Mouse (Mus musculus): ENCODE data around the gene Abhd10. TPM values are rescaled to one million over a fixed set of nuclear protein-coding genes. Genes with fewer than 3 reads are reported as not detected.

Abhd10 gene
- polyA plus RNA-seq, 1 experiment from 2014 or later, result 36.7 TPM

DNA sequence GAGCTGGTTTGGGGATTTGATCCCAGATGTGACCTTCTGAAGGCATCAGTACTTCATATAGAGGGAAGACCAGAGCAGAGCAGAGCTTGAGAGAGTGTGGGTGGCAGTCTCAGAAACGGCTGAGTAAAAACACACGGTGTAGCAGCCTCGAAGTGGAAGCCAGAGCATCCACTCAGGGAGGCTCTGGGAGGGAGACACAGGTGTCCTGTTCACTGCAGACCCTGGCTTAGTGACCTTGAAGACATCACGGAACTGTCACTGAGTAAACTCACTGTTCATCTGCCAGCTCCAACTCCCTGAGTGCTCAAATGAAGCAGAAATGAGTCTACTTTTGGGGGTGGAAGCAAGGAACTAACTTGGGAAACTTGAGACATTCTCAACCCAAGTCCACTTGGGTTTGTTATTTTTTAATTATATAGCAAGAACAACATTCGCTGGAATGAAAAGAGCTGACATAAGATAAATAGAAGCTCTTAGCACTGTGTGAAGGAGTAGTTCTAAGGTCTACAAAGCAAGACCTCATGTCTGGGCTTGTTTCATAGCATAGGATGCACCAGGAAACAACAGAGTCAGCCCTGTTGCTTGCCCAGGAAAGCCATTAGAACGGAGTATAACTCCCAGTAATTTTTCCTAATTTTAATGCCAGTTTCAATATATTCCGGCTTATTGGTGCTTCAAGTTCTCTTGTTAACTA, 23.2 kb upstream of the Abhd10 start:
- H3K36me3 ChIP-seq (ENCODE audit: insufficient read depth, low read length), result peaks cover 49% of the 10 kb centered on the region
- ATAC-seq (ENCODE audit: low FRiP score, low TSS enrichment), result peak; percentile 92
- 26% methylated on average over 7 of the region's 7 CpGs for WGBS

DNA sequence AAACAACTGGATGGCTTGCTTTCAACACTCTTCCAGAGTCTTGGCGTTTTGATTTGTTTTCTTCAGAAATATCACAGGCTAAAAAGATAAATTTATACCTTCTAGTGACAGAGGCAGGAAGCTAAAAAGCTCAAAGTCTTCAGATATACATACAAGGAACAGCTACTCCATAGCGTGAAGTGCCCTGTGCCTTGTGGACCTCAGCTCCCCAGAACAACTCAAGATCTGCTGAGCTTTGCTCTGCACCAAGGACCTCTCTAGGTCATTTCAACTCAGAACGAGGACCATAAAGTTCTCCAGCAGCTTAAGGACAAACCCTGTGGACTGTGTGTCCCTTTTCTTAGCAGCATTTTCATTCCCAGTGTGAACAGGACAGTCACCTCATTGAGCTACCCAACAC, 22.3 kb upstream of the Abhd10 start:
- H3K9ac ChIP-seq (replicated peaks; ENCODE audit: low read length), result no peak overlapping the region
- peaks cover 45% of the 10 kb centered on the region for H3K36me3 ChIP-seq (ENCODE audit: insufficient read depth, low read length)
- no peaks in the 10 kb centered on the region for H3K9me3 ChIP-seq (ENCODE audit: low read length)
- peak overlapping the region; percentile 68 for H3K27ac ChIP-seq (ENCODE audit: low read length)
- peaks cover 28% of the 10 kb centered on the region for H3K4me1 ChIP-seq (ENCODE audit: insufficient read depth, low read length)
- 72% methylated on average over 3 of the region's 3 CpGs for WGBS
- no peak overlapping the region for H3K4me3 ChIP-seq (ENCODE audit: low read length)
- H3K4me2 ChIP-seq (replicated peaks; ENCODE audit: low read depth, low read length), result no peak overlapping the region
- no peaks in the 10 kb centered on the region for H3K27me3 ChIP-seq (ENCODE audit: insufficient read depth, low read length)
- ATAC-seq (ENCODE audit: low FRiP score, low TSS enrichment), result no peak

More for the DNA sequence above, 23.2 kb upstream of the Abhd10 start:
- no peaks in the 10 kb centered on the region for H3K9me3 ChIP-seq (ENCODE audit: low read length)
- H3K4me1 ChIP-seq (ENCODE audit: insufficient read depth, low read length), result peaks cover 28% of the 10 kb centered on the region
- H3K27ac ChIP-seq (ENCODE audit: low read length), result peak overlapping the region; percentile 68
- H3K4me3 ChIP-seq (ENCODE audit: low read length), result no peak overlapping the region
- H3K4me2 ChIP-seq (replicated peaks; ENCODE audit: low read depth, low read length), result no peak overlapping the region
- no peak overlapping the region for H3K9ac ChIP-seq (replicated peaks; ENCODE audit: low read length)
- H3K27me3 ChIP-seq (ENCODE audit: insufficient read depth, low read length), result no peaks in the 10 kb centered on the region

DNA sequence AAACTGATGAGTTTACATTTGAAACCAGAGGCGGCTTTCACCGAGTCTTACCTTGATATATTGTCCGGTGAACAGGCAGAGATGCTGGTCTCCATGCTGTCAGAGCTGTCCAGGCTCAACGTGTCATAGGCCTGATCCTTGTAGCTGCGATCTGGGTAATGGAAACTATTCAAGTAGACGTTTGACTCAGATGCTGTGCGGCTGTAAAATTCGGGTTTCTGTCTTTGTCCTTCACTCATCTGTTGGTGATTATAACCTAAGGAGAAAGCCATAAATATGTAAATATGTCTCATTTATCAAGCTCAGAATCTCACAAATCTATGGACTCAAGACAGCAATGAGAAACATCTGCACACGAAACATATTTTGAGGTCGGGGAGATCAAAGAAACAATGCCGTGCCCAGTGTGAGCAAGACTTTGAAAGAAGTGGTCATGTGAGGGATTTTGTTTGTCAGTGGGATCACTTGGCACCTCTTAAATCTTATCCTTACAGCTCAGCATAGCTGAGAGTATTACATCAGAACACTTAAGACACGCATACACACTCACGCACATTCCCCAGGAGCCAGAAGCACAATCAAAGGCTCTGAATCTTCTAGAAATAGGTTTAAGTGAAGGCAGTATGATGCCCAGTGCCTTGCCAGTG, 20.2 kb upstream of the Abhd10 start:
- H3K36me3 ChIP-seq (ENCODE audit: insufficient read depth, low read length), result peaks cover 39% of the 10 kb centered on the region
- 78% methylated on average over 13 of the region's 13 CpGs for WGBS
- no peak overlapping the region for H3K4me2 ChIP-seq (replicated peaks; ENCODE audit: low read depth, low read length)
- ATAC-seq (ENCODE audit: low FRiP score, low TSS enrichment), result no peak
- H3K4me3 ChIP-seq (ENCODE audit: low read length), result no peak overlapping the region
- H3K27ac ChIP-seq (ENCODE audit: low read length), result no peak overlapping the region
- peaks cover 20% of the 10 kb centered on the region for H3K4me1 ChIP-seq (ENCODE audit: insufficient read depth, low read length)
- H3K27me3 ChIP-seq (ENCODE audit: insufficient read depth, low read length), result no peaks in the 10 kb centered on the region
- no peak overlapping the region for H3K9ac ChIP-seq (replicated peaks; ENCODE audit: low read length)
- H3K9me3 ChIP-seq (ENCODE audit: low read length), result no peaks in the 10 kb centered on the region

DNA sequence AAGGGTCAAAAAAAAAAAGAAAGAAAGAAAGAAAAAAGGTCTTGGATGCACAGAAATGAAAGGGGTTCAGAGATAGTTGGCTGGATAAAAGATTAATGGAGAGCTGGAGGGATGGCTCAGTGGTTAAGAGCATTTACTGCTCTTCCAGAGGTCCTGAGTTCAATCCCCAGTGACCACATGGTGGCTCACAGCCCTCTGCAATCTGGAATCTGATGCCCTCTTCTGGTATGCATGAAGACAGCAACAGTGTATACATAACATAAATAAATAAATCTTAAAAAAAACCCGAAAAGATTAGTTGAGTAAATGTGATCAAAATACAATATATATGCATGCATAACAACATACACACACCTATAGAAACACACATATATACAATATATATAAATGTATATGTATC, 18.7 kb upstream of the Abhd10 start:
- no peak overlapping the region for H3K4me2 ChIP-seq (replicated peaks; ENCODE audit: low read depth, low read length)
- no peak overlapping the region for H3K4me3 ChIP-seq (ENCODE audit: low read length)
- H3K36me3 ChIP-seq (ENCODE audit: insufficient read depth, low read length), result peaks cover 40% of the 10 kb centered on the region
- H3K27ac ChIP-seq (ENCODE audit: low read length), result no peak overlapping the region
- H3K9me3 ChIP-seq (ENCODE audit: low read length), result no peaks in the 10 kb centered on the region
- peaks cover 9% of the 10 kb centered on the region; the same call in 1 of the 2 replicates for H3K4me1 ChIP-seq (ENCODE audit: insufficient read depth, low read length)
- no peak for ATAC-seq (ENCODE audit: low FRiP score, low TSS enrichment)
- no peaks in the 10 kb centered on the region for H3K27me3 ChIP-seq (ENCODE audit: insufficient read depth, low read length)
- WGBS, result 83% methylated on average over 1 of the region's 1 CpGs
- no peak overlapping the region for H3K9ac ChIP-seq (replicated peaks; ENCODE audit: low read length)

DNA sequence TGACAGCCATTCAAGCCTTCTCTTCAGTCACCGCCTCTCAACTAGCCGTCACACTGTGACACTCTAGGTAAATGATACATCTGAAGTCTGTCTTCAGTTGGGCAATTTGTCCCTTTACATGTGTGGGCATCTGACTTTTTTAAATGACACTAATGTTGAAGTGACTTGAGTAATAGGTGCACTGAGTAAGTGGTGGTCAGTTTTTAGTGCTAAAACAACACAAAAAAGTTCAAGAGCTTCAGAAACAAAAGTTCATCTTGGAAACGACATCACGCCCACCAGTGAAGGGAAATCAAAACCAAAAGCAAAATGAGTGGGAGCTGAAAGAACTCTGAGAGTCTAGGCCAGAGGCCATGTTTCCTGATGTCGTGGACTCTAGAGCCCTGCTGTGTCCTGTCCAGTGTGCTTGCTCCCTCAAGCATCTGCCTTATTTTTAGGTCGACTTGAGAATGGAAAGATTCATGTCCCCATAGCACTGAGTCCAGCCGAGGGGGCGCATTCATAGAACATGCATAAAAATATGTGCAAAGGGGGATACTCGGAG, 16.0 kb upstream of the Abhd10 start:
- no peaks in the 10 kb centered on the region for H3K27me3 ChIP-seq (ENCODE audit: insufficient read depth, low read length)
- no peak overlapping the region for H3K4me2 ChIP-seq (replicated peaks; ENCODE audit: low read depth, low read length)
- no peak overlapping the region for H3K4me3 ChIP-seq (ENCODE audit: low read length)
- no peaks in the 10 kb centered on the region for H3K4me1 ChIP-seq (ENCODE audit: insufficient read depth, low read length)
- WGBS, result 68% methylated on average over 9 of the region's 9 CpGs
- no peak overlapping the region for H3K27ac ChIP-seq (ENCODE audit: low read length)
- H3K36me3 ChIP-seq (ENCODE audit: insufficient read depth, low read length), result peaks cover 31% of the 10 kb centered on the region
- no peak overlapping the region for H3K9ac ChIP-seq (replicated peaks; ENCODE audit: low read length)
- no peak for ATAC-seq (ENCODE audit: low FRiP score, low TSS enrichment)
- H3K9me3 ChIP-seq (ENCODE audit: low read length), result no peaks in the 10 kb centered on the region

DNA sequence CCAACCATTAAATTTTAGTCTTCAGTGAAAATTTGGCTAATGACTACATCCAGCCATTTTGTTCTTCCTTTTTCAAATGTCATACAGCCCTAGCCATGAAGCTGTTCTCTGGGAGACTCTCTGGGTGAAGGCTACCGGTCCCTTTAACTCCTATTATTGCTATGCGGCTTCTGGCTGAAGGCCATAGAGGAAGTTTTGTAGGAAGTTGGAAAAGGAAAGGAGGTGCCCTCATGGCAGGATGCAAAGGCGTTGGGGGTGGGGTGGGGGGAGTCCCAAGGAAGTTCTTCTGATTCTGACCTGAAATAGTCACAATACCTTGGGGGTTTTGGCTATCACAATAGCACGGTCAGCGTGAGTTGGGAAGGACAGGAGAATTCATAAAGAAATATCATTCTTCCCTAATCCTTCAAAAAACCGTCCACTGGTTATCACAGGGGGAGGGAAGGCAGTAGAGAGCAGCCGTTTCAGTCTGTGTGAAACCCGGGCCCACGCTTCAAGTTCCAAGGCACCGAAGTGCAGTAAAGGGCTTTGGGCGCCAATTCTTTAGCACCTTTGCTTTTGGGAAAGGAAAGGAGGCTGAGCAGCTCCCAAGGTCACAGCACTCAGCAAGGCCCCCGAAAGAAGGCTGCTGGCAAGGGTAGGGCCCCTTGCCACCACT, 14.8 kb upstream of the Abhd10 start:
- Histone ChIP-seq H3K4me1 (ENCODE audit: insufficient read depth, low read length) (no peaks in the 10 kb centered on the region), H3K27ac (ENCODE audit: low read length) (peak overlapping the region; percentile 56), H3K9me3 (ENCODE audit: low read length) (no peaks in the 10 kb centered on the region), H3K4me3 (ENCODE audit: low read length) (no peak overlapping the region), H3K4me2 (replicated peaks; ENCODE audit: low read depth, low read length) (no peak overlapping the region), H3K36me3 (ENCODE audit: insufficient read depth, low read length) (peaks cover 26% of the 10 kb centered on the region), H3K9ac (replicated peaks; ENCODE audit: low read length) (no peak overlapping the region), H3K27me3 (ENCODE audit: insufficient read depth, low read length) (no peaks in the 10 kb centered on the region)
- peak; percentile 74; the same call in 1 of the 2 replicates for ATAC-seq (ENCODE audit: low FRiP score, low TSS enrichment)
- WGBS, result 69% methylated on average over 12 of the region's 12 CpGs

DNA sequence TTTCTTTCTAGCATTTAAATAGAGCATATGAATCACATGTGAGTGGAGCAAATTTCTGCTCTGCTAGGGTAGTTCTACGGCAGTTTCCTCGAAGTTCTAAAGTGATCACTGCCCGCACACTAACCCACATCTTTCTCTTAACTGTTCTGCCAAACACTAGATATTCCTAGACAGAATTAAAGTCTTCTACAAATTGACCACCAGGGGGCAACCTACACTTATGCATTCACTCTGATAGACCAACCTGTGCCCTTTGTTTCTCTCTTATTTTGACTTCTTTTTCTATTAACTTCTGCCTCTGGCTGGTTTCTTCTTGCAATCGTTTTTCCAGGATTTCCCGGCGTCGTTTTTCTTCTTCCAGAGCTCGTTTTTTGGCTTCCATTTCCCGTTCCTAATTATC, 14.1 kb upstream of the Abhd10 start:
- H3K4me2 ChIP-seq (replicated peaks; ENCODE audit: low read depth, low read length), result no peak overlapping the region
- WGBS, result 37% methylated on average over 9 of the region's 9 CpGs
- peak; percentile 54; the same call in 1 of the 2 replicates for ATAC-seq (ENCODE audit: low FRiP score, low TSS enrichment)

DNA sequence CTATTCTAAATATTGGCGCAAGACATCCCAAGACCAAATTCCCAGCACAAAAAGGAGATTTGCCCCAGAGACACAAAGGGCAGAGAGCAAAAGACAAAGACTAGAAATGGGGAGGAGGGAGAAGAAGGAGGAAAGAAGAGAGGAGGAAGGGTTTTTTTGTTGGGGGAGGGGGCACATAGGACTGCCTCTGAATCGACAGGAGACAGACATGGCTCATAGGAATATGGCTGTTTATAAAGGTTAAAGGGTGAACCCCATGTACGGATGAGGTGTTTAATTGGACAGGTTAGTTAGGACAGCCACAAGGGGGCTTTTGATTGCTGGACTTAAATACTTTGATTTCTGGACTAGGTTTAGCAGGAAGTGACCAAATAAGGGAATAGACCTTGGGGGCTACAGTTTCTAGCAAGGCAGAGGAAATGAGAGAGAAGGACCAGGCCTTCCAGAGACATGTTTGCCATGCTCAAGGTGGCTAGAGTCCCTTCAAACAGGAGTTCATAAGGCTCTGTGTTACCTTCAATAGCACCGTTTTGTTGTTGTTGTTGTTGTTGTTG, 913 bp upstream of the Abhd10 start:
- H3K4me1 ChIP-seq (ENCODE audit: insufficient read depth, low read length), result peaks cover 15% of the 10 kb centered on the region
- no peak overlapping the region for H3K4me3 ChIP-seq (ENCODE audit: low read length)
- 64% methylated on average over 4 of the region's 4 CpGs for WGBS
- peak overlapping the region; percentile 93; the same call in 1 of the 2 replicates for H3K9ac ChIP-seq (replicated peaks; ENCODE audit: low read length)
- H3K36me3 ChIP-seq (ENCODE audit: insufficient read depth, low read length), result peaks cover 13% of the 10 kb centered on the region
- H3K9me3 ChIP-seq (ENCODE audit: low read length), result no peaks in the 10 kb centered on the region
- H3K4me2 ChIP-seq (replicated peaks; ENCODE audit: low read depth, low read length), result peak overlapping the region; percentile 71
- ATAC-seq (ENCODE audit: low FRiP score, low TSS enrichment), result peak; percentile 13; the same call in 1 of the 2 replicates
- peak overlapping the region; percentile 96; the same call in 1 of the 2 replicates for H3K27ac ChIP-seq (ENCODE audit: low read length)
- H3K27me3 ChIP-seq (ENCODE audit: insufficient read depth, low read length), result no peaks in the 10 kb centered on the region

More for the DNA sequence above, 14.1 kb upstream of the Abhd10 start:
- H3K4me1 ChIP-seq (ENCODE audit: insufficient read depth, low read length), result no peaks in the 10 kb centered on the region
- no peak overlapping the region for H3K4me3 ChIP-seq (ENCODE audit: low read length)
- no peak overlapping the region; the same call in 1 of the 2 replicates for H3K27ac ChIP-seq (ENCODE audit: low read length)
- no peaks in the 10 kb centered on the region for H3K27me3 ChIP-seq (ENCODE audit: insufficient read depth, low read length)
- H3K36me3 ChIP-seq (ENCODE audit: insufficient read depth, low read length), result peaks cover 29% of the 10 kb centered on the region
- H3K9me3 ChIP-seq (ENCODE audit: low read length), result no peaks in the 10 kb centered on the region
- H3K9ac ChIP-seq (replicated peaks; ENCODE audit: low read length), result no peak overlapping the region

DNA sequence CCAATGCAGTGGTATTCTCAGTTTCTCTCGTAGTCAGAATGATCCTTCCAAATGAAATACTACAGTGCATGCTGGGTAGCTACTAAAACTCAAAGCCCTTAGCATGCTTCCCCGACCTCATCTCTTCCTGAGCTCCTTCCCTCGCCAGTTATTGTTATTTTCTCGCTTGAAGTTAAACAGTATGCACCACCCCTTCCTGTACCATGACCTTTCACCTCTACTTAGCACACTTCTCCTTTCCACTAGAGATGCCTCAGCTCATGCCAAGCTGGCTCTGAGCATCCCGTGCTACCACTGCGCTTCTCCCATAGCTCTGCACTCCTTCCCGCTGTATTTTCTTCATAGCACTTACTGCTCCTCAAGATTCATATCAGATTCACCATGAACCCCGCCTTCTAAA, 4.9 kb downstream of the Abhd10 start:
- WGBS, result 85% methylated on average over 8 of the region's 8 CpGs
- ATAC-seq (ENCODE audit: low FRiP score, low TSS enrichment), result no peak

More for the DNA sequence above, 4.9 kb downstream of the Abhd10 start:
- peaks cover 23% of the 10 kb centered on the region for H3K36me3 ChIP-seq (ENCODE audit: insufficient read depth, low read length)
- no peak overlapping the region for H3K4me3 ChIP-seq (ENCODE audit: low read length)
- H3K27ac ChIP-seq (ENCODE audit: low read length), result no peak overlapping the region
- H3K9me3 ChIP-seq (ENCODE audit: low read length), result no peaks in the 10 kb centered on the region
- H3K27me3 ChIP-seq (ENCODE audit: insufficient read depth, low read length), result no peaks in the 10 kb centered on the region
- no peak overlapping the region for H3K9ac ChIP-seq (replicated peaks; ENCODE audit: low read length)
- no peak overlapping the region for H3K4me2 ChIP-seq (replicated peaks; ENCODE audit: low read depth, low read length)
- peaks cover 6% of the 10 kb centered on the region for H3K4me1 ChIP-seq (ENCODE audit: insufficient read depth, low read length)

Measured in kidney, embryonic 16.5 days (tissue).